Mouse (Mus musculus) kidney, adult 18-20 months (tissue): ENCODE data around the gene Rcor1.
"Not testable (repeated sequence)": the region's sequence is repeated elsewhere in the genome, so short reads cannot be mapped to it uniquely, and the experiment has no call there.

Experiments
- DNase-seq: peaks from one replicate; pipeline ENCODE4 v3.0.0; 2021

The Rcor1 gene

GRCm38 (mm10) chr12:111021577-111021976, 17.6 kb upstream of the Rcor1 start:
- no peak for DNase-seq

- no peak for DNase-seq
Measured at GRCm38 (mm10) chr12:111028176-111029167, 10.7 kb upstream of the Rcor1 start.

GRCm38 (mm10) chr12:111029291-111029890, 9.8 kb upstream of the Rcor1 start:
- no peak for DNase-seq

GRCm38 (mm10) chr12:111032839-111033238, 6.3 kb upstream of the Rcor1 start:
- DNase-seq, result no peak

- DNase-seq, result no peak
Measured at GRCm38 (mm10) chr12:111035182-111035824, 3.8 kb upstream of the Rcor1 start.

- DNase-seq, result no peak
Measured at GRCm38 (mm10) chr12:111036198-111036775, 2.9 kb upstream of the Rcor1 start.

- DNase-seq, result peak; percentile 42
Measured at GRCm38 (mm10) chr12:111037241-111038180, 1.6 kb upstream of the Rcor1 start.

GRCm38 (mm10) chr12:111038231-111038975, 748 bp upstream of the Rcor1 start:
- DNase-seq, result peak; percentile 88

- peak; percentile 60 for DNase-seq
Measured at GRCm38 (mm10) chr12:111039771-111040530, 800 bp downstream of the Rcor1 start.

GRCm38 (mm10) chr12:111040531-111040860, 1.3 kb downstream of the Rcor1 start:
- DNase-seq, result no peak

- DNase-seq, result peak; percentile 40
Measured at GRCm38 (mm10) chr12:111041196-111041595, 2.0 kb downstream of the Rcor1 start.

GRCm38 (mm10) chr12:111042365-111042764, 3.2 kb downstream of the Rcor1 start:
- DNase-seq, result no peak

- DNase-seq, result no peak
Measured at GRCm38 (mm10) chr12:111044880-111045279, 5.7 kb downstream of the Rcor1 start.

GRCm38 (mm10) chr12:111046866-111047265, 7.7 kb downstream of the Rcor1 start:
- no peak for DNase-seq

- DNase-seq, result no peak
Measured at GRCm38 (mm10) chr12:111048201-111048600, 9.1 kb downstream of the Rcor1 start.

GRCm38 (mm10) chr12:111050256-111050655, 11.1 kb downstream of the Rcor1 start:
- peak; percentile 32 for DNase-seq

- DNase-seq, result no peak
Measured at GRCm38 (mm10) chr12:111063361-111063760, 24.2 kb downstream of the Rcor1 start.

- no peak for DNase-seq
Measured at GRCm38 (mm10) chr12:111064220-111064619, 25.1 kb downstream of the Rcor1 start.

GRCm38 (mm10) chr12:111065330-111065729, 26.2 kb downstream of the Rcor1 start:
- no peak for DNase-seq

GRCm38 (mm10) chr12:111067816-111068215, 28.7 kb downstream of the Rcor1 start:
- no peak for DNase-seq

GRCm38 (mm10) chr12:111069299-111069698, 30.1 kb downstream of the Rcor1 start:
- not testable (repeated sequence) for DNase-seq
